Mouse (Mus musculus): ENCODE measurements around the gene Akap14. TPM values are rescaled to one million over a fixed set of nuclear protein-coding genes. Genes with fewer than 3 reads are reported as not detected.

Akap14 gene
- total RNA-seq (2023; ENCODE audit: inconsistent age): not detected in 4 replicates

GRCm38 (mm10) chrX:37168742-37169141, at the start of gene Akap14:
Gene Akap14, minus strand, starts transcription at chrX:37168842.

GRCm38 (mm10) chrX:37210941-37211340, 42.3 kb upstream of the Akap14 start, which contains the start of gene Gm9:
Gene Gm9, minus strand, starts transcription at chrX:37211041.

GRCm38 (mm10) chrX:37191105-37191743, 22.6 kb upstream of the Akap14 start, which contains the start of the genes Ndufa1 and Rnf113a1:
Gene Ndufa1, minus strand, starts transcription at chrX:37191163.
Gene Rnf113a1, plus strand, starts transcription at chrX:37191245.

GRCm38 (mm10) chrX:37126671-37127358, 41.8 kb downstream of the Akap14 start, which contains the start of gene Nkap:
Gene Nkap, plus strand, starts transcription at chrX:37126795.

GRCm38 (mm10) chrX:37110193-37110880, 58.3 kb downstream of the Akap14 start, which contains the start of gene Upf3b:
Gene Upf3b, minus strand, starts transcription at chrX:37110322.

Other genes starting within 250 kb of the Akap14 start
- gene Sept6, start 177.0 kb downstream of the Akap14 start, total RNA-seq (2023; ENCODE audit: inconsistent age): 103 to 126 TPM (median 116 TPM) in 4 replicates
- gene Sowahd, start 120.0 kb downstream of the Akap14 start, total RNA-seq (2023; ENCODE audit: inconsistent age): not detected in 4 replicates
- gene Rpl39, start 83.4 kb downstream of the Akap14 start, total RNA-seq (2023; ENCODE audit: inconsistent age): 1,363 to 1,422 TPM (median 1,391 TPM) in 4 replicates
- gene Upf3b, start 58.5 kb downstream of the Akap14 start, total RNA-seq (2023; ENCODE audit: inconsistent age): 46.3 to 51.6 TPM (median 49.7 TPM) in 4 replicates
- 15.6 to 18.2 TPM (median 16.6 TPM) in 4 replicates for gene Nkap, start 42.0 kb downstream of the Akap14 start, total RNA-seq (2023; ENCODE audit: inconsistent age)
- 89.5 to 105 TPM (median 95.8 TPM) in 4 replicates for gene Ndufa1, start 22.3 kb upstream of the Akap14 start, total RNA-seq (2023; ENCODE audit: inconsistent age)
- gene Rnf113a1, start 22.4 kb upstream of the Akap14 start, total RNA-seq (2023; ENCODE audit: inconsistent age): 1.00 to 1.9 TPM (median 1.2 TPM) in 4 replicates
- not detected in 4 replicates for gene Gm9, start 42.2 kb upstream of the Akap14 start, total RNA-seq (2023; ENCODE audit: inconsistent age)
- not detected in 4 replicates for gene Rhox1, start 53.4 kb upstream of the Akap14 start, total RNA-seq (2023; ENCODE audit: inconsistent age)
- not detected in 4 replicates for gene Rhox2a, start 76.1 kb upstream of the Akap14 start, total RNA-seq (2023; ENCODE audit: inconsistent age)
- gene Rhox3a, start 81.1 kb upstream of the Akap14 start, total RNA-seq (2023; ENCODE audit: inconsistent age): not detected in 4 replicates
- gene Rhox4a, start 96.5 kb upstream of the Akap14 start, total RNA-seq (2023; ENCODE audit: inconsistent age): not detected in 4 replicates
- not detected in 4 replicates for gene Rhox3a2, start 211.2 kb upstream of the Akap14 start, total RNA-seq (2023; ENCODE audit: inconsistent age)
- gene Rhox4a2, start 222.0 kb upstream of the Akap14 start, total RNA-seq (2023; ENCODE audit: inconsistent age): not detected in 4 replicates
- not detected in 4 replicates for gene Rhox2b, start 243.2 kb upstream of the Akap14 start, total RNA-seq (2023; ENCODE audit: inconsistent age)

Measured in B cell, adult (primary cell).